Mouse (Mus musculus) stomach, postnatal 0 days (tissue): ENCODE data around the gene Klrb1f. TPM values are rescaled to one million over a fixed set of nuclear protein-coding genes. Genes with fewer than 3 reads are reported as not detected.
"Not testable (repeated sequence)": the region's sequence is repeated elsewhere in the genome, so short reads cannot be mapped to it uniquely, and the experiment has no call there.

Experiments
- ATAC-seq: fragments of 200-750 bp; cut with Nextera tagmentation; 2 replicates; pipeline ENCODE4 v1.8.0; 2017; ENCODE audit not compliant: low FRiP score, low TSS enrichment
- DNase-seq: peaks from one replicate; pipeline ENCODE4 v3.0.0-alpha.2; 2016; ENCODE audit warnings: low spot score
- H3K27ac ChIP-seq: fragments of 300-500 bp; sonication (generic); replicated peaks from 2 replicates; pipeline ENCODE4 v1.5.1; 2014; ENCODE audit warnings: mild to moderate bottlenecking, control low read depth
- H3K27me3 ChIP-seq: fragments of 300-500 bp; sonication (generic); 2 replicates; pipeline ENCODE4 v1.6.1; 2014; ENCODE audit warnings: low read length; ENCODE audit not compliant: control insufficient read depth, insufficient read depth
- H3K36me3 ChIP-seq: fragments of 300-500 bp; sonication (generic); 2 replicates; pipeline ENCODE4 v1.6.1; 2014; ENCODE audit warnings: low read length, mixed read lengths; ENCODE audit not compliant: control insufficient read depth, insufficient read depth
- H3K4me1 ChIP-seq: fragments of 300-500 bp; sonication (generic); replicated peaks from 2 replicates; pipeline ENCODE4 v1.6.1; 2014; ENCODE audit warnings: antibody characterized with exemption; ENCODE audit not compliant: control insufficient read depth, insufficient read depth
- H3K4me2 ChIP-seq: fragments of 300-500 bp; sonication (generic); replicated peaks from 2 replicates; pipeline ENCODE4 v1.6.1; 2014; ENCODE audit warnings: low read depth, mild to moderate bottlenecking, control low read depth, moderate library complexity
- H3K4me3 ChIP-seq: fragments of 300-500 bp; sonication (generic); 2 replicates; pipeline ENCODE4 v1.5.1; 2014; ENCODE audit warnings: low read depth, low read length, control low read depth
- H3K9ac ChIP-seq: fragments of 300-500 bp; sonication (generic); 2 replicates; pipeline ENCODE4 v1.6.1; 2014; ENCODE audit warnings: mild to moderate bottlenecking, low read length, control low read depth, mixed read lengths
- H3K9me3 ChIP-seq: fragments of 300-500 bp; sonication (generic); 2 replicates; pipeline ENCODE4 v1.6.1; 2016; ENCODE audit warnings: low read length; ENCODE audit not compliant: control insufficient read depth
- CTCF ChIP-seq: IDR thresholded peaks from 2 replicates; pipeline ENCODE4 v1.5.1; 2016; ENCODE audit warnings: antibody characterized with exemption, low read depth, mild to moderate bottlenecking, moderate library complexity
- EP300 ChIP-seq: optimal IDR thresholded peaks from 2 replicates; pipeline ENCODE3; 2016; ENCODE audit warnings: antibody characterized with exemption
- WGBS: fragments of 180-500 bp; shearing (Covaris S2); extraction: QIAGEN DNeasy Blood & Tissue Kit; methylation state at CpG from one replicate; pipeline ENCODE4 v1.1.7; 2014; 5-methylcytosine and 5-hydroxymethylcytosine counted together
- polyA plus RNA-seq: library from polyadenylated mRNA; unstranded; fragments of >200 nt; fragmentation: Nextera tagmentation; extraction: Ambion mirVana; gene quantifications from 2 replicates; pipeline ENCODE4 v1.2.1, GENCODE M21; 2015

Gene Klrb1f
- polyA plus RNA-seq, 1 experiment from 2014 or later, result 0.18 TPM

- H3K4me2 ChIP-seq, result no peak overlapping the region
- H3K4me3 ChIP-seq, result no peak overlapping the region
- 48% methylated on average over 1 of the region's 1 CpGs for WGBS
- H3K27ac ChIP-seq, result no peak overlapping the region
- H3K4me1 ChIP-seq, result no peaks in the 10 kb centered on the region
- no peaks in the 10 kb centered on the region for H3K9me3 ChIP-seq
- H3K9ac ChIP-seq, result no peak overlapping the region
- H3K36me3 ChIP-seq, result no peaks in the 10 kb centered on the region
- DNase-seq (peak; percentile 16), ATAC-seq (peak; percentile 69; the same call in 1 of the 2 replicates)
- no peaks in the 10 kb centered on the region for H3K27me3 ChIP-seq
- TF ChIP-seq CTCF (peak; percentile 89), EP300 (no peak)
Observed at GRCm38 (mm10) chr6:129066986-129067385, 21.3 kb downstream of the Klrb1f start.

- ATAC-seq (no peak), DNase-seq (no peak)
- H3K9me3 ChIP-seq, result no peaks in the 10 kb centered on the region
- H3K27me3 ChIP-seq, result no peaks in the 10 kb centered on the region
- H3K9ac ChIP-seq, result no peak overlapping the region
- 92% methylated on average over 6 of the region's 6 CpGs for WGBS
- H3K4me3 ChIP-seq, result no peak overlapping the region
- H3K27ac ChIP-seq, result no peak overlapping the region
- no peak overlapping the region for H3K4me2 ChIP-seq
- no peaks in the 10 kb centered on the region for H3K36me3 ChIP-seq
- no peaks in the 10 kb centered on the region for H3K4me1 ChIP-seq
- TF ChIP-seq CTCF, result no peak
- no peak for TF ChIP-seq EP300
Observed at GRCm38 (mm10) chr6:129085098-129085497, 39.4 kb downstream of the Klrb1f start.

GRCm38 (mm10) chr6:129086031-129086430 is 40.3 kb downstream of the Klrb1f start:
- ATAC-seq, DNase-seq, H3K4me2 ChIP-seq, H3K4me3 ChIP-seq, H3K9me3 ChIP-seq, H3K27me3 ChIP-seq, H3K36me3 ChIP-seq, H3K27ac ChIP-seq, H3K4me1 ChIP-seq, H3K9ac ChIP-seq: not testable (repeated sequence)
- WGBS, result 81% methylated on average over 2 of the region's 2 CpGs

GRCm38 (mm10) chr6:129088161-129088560 is 42.5 kb downstream of the Klrb1f start:
- WGBS, result 77% methylated on average over 1 of the region's 1 CpGs
- ATAC-seq (no peak), DNase-seq (no peak)
- Histone ChIP-seq H3K4me2 (no peak overlapping the region), H3K27ac (no peak overlapping the region), H3K4me3 (no peak overlapping the region), H3K27me3 (no peaks in the 10 kb centered on the region), H3K36me3 (no peaks in the 10 kb centered on the region), H3K9me3 (no peaks in the 10 kb centered on the region), H3K4me1 (no peaks in the 10 kb centered on the region), H3K9ac (no peak overlapping the region)
- TF ChIP-seq EP300 (no peak), CTCF (peak; percentile 64)

GRCm38 (mm10) chr6:129088596-129088995 is 42.9 kb downstream of the Klrb1f start:
- H3K27ac ChIP-seq, H3K27me3 ChIP-seq, DNase-seq, H3K4me2 ChIP-seq, ATAC-seq, H3K4me3 ChIP-seq, H3K4me1 ChIP-seq, H3K9ac ChIP-seq, H3K36me3 ChIP-seq, H3K9me3 ChIP-seq: not testable (repeated sequence)
- WGBS, result 98% methylated on average over 8 of the region's 8 CpGs

GRCm38 (mm10) chr6:129095166-129095565 is 49.5 kb downstream of the Klrb1f start:
- Histone ChIP-seq H3K9ac (no peak overlapping the region), H3K4me3 (no peak overlapping the region), H3K27me3 (no peaks in the 10 kb centered on the region), H3K27ac (no peak overlapping the region), H3K4me2 (no peak overlapping the region), H3K36me3 (no peaks in the 10 kb centered on the region), H3K9me3 (no peaks in the 10 kb centered on the region), H3K4me1 (no peaks in the 10 kb centered on the region)
- no peak for TF ChIP-seq EP300
- TF ChIP-seq CTCF, result peak; percentile 84
- no peak for DNase-seq
- 0 out of 2 replicates have a peak, but pooled peaks have one; percentile 49 for ATAC-seq
